Mouse (Mus musculus): ENCODE results near the gene Usp21. TPM values are rescaled to one million over a fixed set of nuclear protein-coding genes. Genes with fewer than 3 reads are reported as not detected.
A peak's percentile ranks its signal among the peaks of the same experiment; 100 is the strongest.

Usp21 gene
- polyA plus RNA-seq, 1 experiment from 2014 or later: 15.1 TPM

DNA sequence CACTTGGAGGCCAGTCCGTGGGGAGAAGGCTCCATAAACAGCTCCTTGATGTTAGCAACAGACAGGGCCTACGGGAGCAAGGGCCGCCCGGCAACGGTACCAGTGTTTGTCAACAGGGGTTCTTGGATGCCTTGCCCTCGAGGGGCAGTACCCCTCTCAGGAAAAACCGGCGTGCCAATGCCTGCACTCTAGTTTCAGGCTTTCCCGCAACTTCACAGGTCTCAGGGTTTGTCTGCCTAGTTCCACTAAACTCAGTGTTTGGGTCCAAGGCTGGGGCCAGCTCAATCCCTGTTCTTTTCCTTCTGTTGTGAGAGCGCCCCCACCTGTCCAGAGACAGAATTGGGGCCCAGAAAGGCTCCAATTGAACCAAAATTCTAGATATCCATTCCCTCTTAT is 6.3 kb downstream of the Usp21 start:
- DNase-seq: peak; percentile 89
- peak overlapping the region; percentile 96 for H3K9ac ChIP-seq (replicated peaks)
- peak; percentile 62 for ATAC-seq
- no peaks in the 10 kb centered on the region for H3K9me3 ChIP-seq (ENCODE audit: low read length)
- peaks cover 53% of the 10 kb centered on the region for H3K36me3 ChIP-seq (replicated peaks; ENCODE audit: insufficient read depth, low read length)
- H3K27me3 ChIP-seq (ENCODE audit: insufficient read depth, low read length): no peaks in the 10 kb centered on the region
- under 1% methylated on average over 10 of the region's 10 CpGs for WGBS (ENCODE audit: insufficient replicate concordance)
- peaks cover 12% of the 10 kb centered on the region for H3K4me1 ChIP-seq (ENCODE audit: insufficient read depth)
- H3K4me2 ChIP-seq (ENCODE audit: low read depth, low read length): peak overlapping the region; percentile 63
- TF ChIP-seq CTCF (IDR thresholded peaks at IDR 0.05; ENCODE audit: low read depth) (peak; percentile 94), EP300 (IDR thresholded peaks at IDR 0.05; ENCODE audit: low read depth) (no peak)
- peak overlapping the region; percentile 97 for H3K27ac ChIP-seq (ENCODE audit: low read depth)
- H3K4me3 ChIP-seq (ENCODE audit: low read depth, low read length): peak overlapping the region; percentile 59

DNA sequence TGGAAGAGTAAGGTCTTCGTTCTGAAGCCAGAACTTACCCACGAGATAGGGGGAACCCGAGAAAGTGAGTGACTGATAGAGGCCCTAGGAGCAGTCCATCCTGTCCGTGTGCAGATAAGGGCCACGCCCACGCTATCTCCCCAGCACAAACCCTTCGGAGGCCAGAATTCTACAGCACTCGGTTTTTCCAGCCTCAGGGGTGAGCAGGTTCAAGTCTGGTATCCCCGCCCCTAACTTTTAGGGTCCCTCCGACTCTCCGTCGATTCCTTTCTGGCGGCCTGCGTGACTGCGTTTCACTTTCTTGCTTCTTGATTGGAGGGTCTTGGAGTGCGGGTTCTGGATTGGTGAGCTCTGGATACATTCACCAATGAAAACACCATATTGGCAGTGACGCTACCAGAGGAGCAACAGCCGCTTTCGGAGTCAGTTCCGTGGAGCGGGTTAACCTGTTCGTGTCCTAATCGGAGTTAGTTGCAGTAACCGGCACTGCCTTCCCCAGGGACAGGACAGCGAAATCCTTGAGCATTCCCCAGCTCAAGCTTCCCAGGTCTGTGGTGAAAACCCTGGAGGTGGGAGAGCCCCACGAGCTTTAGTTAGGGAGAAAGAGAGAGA is 6.8 kb downstream of the Usp21 start, which contains the start of gene Ppox:
Gene Ppox, minus strand, starts transcription at position 271 of the 612 bp plus-strand sequence.
- ATAC-seq (peak; percentile 93), DNase-seq (peak; percentile 93)
- Histone ChIP-seq H3K27me3 (ENCODE audit: insufficient read depth, low read length) (no peaks in the 10 kb centered on the region), H3K9ac (replicated peaks) (peak within 1 kb of the TSS; percentile 96), H3K4me2 (ENCODE audit: low read depth, low read length) (peak within 1 kb of the TSS; percentile 81), H3K4me1 (ENCODE audit: insufficient read depth) (peaks cover 12% of the 10 kb centered on the region), H3K9me3 (ENCODE audit: low read length) (no peaks in the 10 kb centered on the region), H3K4me3 (ENCODE audit: low read depth, low read length) (peak within 1 kb of the TSS; percentile 59), H3K36me3 (replicated peaks; ENCODE audit: insufficient read depth, low read length) (peaks cover 58% of the 10 kb centered on the region), H3K27ac (ENCODE audit: low read depth) (peak within 1 kb of the TSS; percentile 97)
- WGBS (ENCODE audit: insufficient replicate concordance): under 1% methylated on average over 26 of the region's 26 CpGs
- TF ChIP-seq EP300 (IDR thresholded peaks at IDR 0.05; ENCODE audit: low read depth) (peak; percentile 98), CTCF (IDR thresholded peaks at IDR 0.05; ENCODE audit: low read depth) (no peak)

DNA sequence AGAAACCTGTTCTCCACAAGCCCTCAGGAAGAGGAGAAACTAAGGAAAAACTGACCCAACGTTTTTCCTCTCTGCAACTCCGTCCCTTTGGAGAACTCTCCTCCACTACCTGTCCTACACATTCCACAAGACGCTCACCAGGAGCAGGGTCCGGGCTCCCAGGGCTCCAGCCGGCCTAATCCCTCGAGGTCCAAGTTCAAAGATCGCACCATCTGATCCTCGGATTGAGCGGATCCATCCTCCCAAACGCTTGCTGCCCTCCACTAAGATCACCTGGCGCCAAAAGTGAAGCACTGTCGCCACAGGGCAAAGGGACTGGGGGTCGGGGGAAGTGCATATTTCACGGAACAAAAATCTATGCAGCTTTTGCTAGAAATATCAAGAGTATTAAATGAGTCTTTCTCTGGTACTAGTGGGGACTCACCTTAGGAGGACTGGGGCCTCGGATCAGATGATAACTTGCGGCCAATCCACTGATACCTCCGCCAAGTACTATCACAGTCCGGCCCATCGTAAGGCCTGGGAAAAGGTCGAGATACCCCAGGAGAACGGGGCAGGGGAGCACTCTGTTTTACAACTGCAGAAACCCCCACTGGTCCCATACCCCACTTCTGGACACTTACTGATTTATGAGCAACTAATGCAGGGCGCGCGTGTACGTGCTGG is 7.4 kb downstream of the Usp21 start:
- Histone ChIP-seq H3K4me2 (ENCODE audit: low read depth, low read length) (peak overlapping the region; percentile 81), H3K27me3 (ENCODE audit: insufficient read depth, low read length) (no peaks in the 10 kb centered on the region), H3K4me1 (ENCODE audit: insufficient read depth) (peaks cover 12% of the 10 kb centered on the region), H3K4me3 (ENCODE audit: low read depth, low read length) (peak overlapping the region; percentile 59), H3K27ac (ENCODE audit: low read depth) (peak overlapping the region; percentile 97), H3K9ac (replicated peaks) (peak overlapping the region; percentile 96), H3K9me3 (ENCODE audit: low read length) (no peaks in the 10 kb centered on the region), H3K36me3 (replicated peaks; ENCODE audit: insufficient read depth, low read length) (peaks cover 65% of the 10 kb centered on the region)
- TF ChIP-seq EP300 (IDR thresholded peaks at IDR 0.05; ENCODE audit: low read depth) (no peak), CTCF (IDR thresholded peaks at IDR 0.05; ENCODE audit: low read depth) (no peak)
- ATAC-seq (peak; percentile 22), DNase-seq (no peak)
- WGBS (ENCODE audit: insufficient replicate concordance): 3% methylated on average over 25 of the region's 25 CpGs

DNA sequence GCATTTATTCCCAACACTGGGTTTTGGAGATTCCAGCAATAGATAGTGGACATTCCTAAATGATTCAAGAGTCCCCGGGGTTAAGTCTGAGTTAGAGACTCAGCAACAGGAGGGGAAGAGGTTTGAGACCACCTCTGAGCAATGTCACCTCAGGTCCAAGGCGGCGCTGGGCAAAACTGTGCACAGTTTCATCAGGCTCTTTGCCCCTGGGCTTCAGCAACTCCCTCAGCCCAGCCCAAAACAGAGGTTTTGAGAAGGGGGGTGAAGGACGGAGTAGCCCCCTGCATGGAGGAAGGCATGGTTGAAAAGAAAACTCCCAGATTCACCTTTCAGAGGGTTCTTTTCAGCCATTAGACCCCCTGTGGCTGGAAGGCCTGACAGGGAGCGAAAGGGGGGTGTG is 8.1 kb downstream of the Usp21 start:
- Histone ChIP-seq H3K27me3 (ENCODE audit: insufficient read depth, low read length) (no peaks in the 10 kb centered on the region), H3K36me3 (replicated peaks; ENCODE audit: insufficient read depth, low read length) (peaks cover 68% of the 10 kb centered on the region), H3K4me3 (ENCODE audit: low read depth, low read length) (peak overlapping the region; percentile 59), H3K9ac (replicated peaks) (peak overlapping the region; percentile 96), H3K9me3 (ENCODE audit: low read length) (no peaks in the 10 kb centered on the region), H3K4me1 (ENCODE audit: insufficient read depth) (peaks cover 12% of the 10 kb centered on the region), H3K4me2 (ENCODE audit: low read depth, low read length) (peak overlapping the region; percentile 81), H3K27ac (ENCODE audit: low read depth) (peak overlapping the region; percentile 97)
- ATAC-seq (no peak), DNase-seq (no peak)
- TF ChIP-seq CTCF (IDR thresholded peaks at IDR 0.05; ENCODE audit: low read depth) (no peak), EP300 (IDR thresholded peaks at IDR 0.05; ENCODE audit: low read depth) (no peak)
- WGBS (ENCODE audit: insufficient replicate concordance): 63% methylated on average over 5 of the region's 5 CpGs

DNA sequence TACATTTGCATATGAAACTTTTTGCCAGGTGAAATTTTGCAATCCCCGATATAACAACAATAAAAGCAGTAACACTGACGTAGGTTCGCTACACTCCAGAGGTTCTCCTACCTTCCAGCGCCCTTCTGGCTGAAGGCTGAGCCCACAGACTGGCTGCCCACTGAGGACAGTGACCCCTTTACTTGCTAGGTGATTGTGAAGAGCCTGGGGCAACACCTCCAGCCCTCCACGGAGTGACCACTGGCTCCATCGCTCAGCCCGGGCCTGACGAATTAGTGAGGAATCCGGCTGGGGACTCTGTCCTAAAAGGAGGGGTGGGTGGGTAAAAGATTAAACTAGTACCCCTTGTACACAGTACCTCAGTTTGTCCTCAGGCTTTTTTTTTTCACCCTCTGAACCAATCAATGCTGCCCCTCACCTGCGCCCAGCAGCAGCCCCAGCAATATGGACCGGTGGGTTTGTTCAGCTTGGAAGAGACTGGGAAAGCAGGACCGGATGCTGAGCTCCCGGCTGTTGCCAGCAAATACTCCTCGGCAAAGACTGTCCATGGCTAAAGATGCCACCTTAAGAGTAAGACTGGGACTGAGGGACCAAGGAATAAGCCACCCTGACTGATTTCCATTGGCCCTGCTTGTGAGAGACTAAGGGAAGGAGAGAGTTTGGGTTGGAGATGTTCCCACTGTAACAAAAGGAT is 8.6 kb downstream of the Usp21 start:
- Histone ChIP-seq H3K36me3 (replicated peaks; ENCODE audit: insufficient read depth, low read length) (peaks cover 73% of the 10 kb centered on the region), H3K9me3 (ENCODE audit: low read length) (no peaks in the 10 kb centered on the region), H3K4me1 (ENCODE audit: insufficient read depth) (peaks cover 12% of the 10 kb centered on the region), H3K4me2 (ENCODE audit: low read depth, low read length) (peak overlapping the region; percentile 81), H3K4me3 (ENCODE audit: low read depth, low read length) (peak overlapping the region; percentile 59), H3K27ac (ENCODE audit: low read depth) (peak overlapping the region; percentile 97), H3K27me3 (ENCODE audit: insufficient read depth, low read length) (no peaks in the 10 kb centered on the region), H3K9ac (replicated peaks) (peak overlapping the region; percentile 96)
- ATAC-seq (no peak), DNase-seq (no peak)
- WGBS (ENCODE audit: insufficient replicate concordance): 88% methylated on average over 14 of the region's 14 CpGs
- TF ChIP-seq EP300 (IDR thresholded peaks at IDR 0.05; ENCODE audit: low read depth): no peak
- TF ChIP-seq CTCF (IDR thresholded peaks at IDR 0.05; ENCODE audit: low read depth): no peak

DNA sequence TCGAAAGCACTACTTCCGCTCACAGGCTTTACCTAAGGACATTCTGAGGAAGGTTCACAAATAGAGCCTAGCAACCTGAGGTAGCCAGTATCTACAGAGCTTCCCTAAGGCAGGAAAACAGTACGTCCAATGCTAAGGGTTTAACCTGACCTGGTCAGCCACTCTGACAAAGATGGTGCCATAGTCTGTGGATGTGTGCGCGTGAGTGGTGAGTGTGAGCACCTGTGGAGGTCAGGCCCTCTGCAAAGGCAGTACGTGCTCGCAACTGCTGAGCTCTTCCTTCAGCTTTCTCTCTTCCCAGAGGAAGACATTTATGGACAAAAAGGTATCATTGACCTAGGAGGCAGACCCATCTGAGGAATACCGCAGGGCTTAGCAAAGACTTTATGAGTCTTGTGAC is 9.4 kb downstream of the Usp21 start:
- H3K9me3 ChIP-seq (ENCODE audit: low read length): no peaks in the 10 kb centered on the region
- H3K27ac ChIP-seq (ENCODE audit: low read depth): no peak overlapping the region
- no peaks in the 10 kb centered on the region for H3K27me3 ChIP-seq (ENCODE audit: insufficient read depth, low read length)
- 92% methylated on average over 8 of the region's 8 CpGs for WGBS (ENCODE audit: insufficient replicate concordance)
- H3K36me3 ChIP-seq (replicated peaks; ENCODE audit: insufficient read depth, low read length): peaks cover 74% of the 10 kb centered on the region
- peak overlapping the region; percentile 26; the same call in 1 of the 2 replicates for H3K9ac ChIP-seq (replicated peaks)
- H3K4me3 ChIP-seq (ENCODE audit: low read depth, low read length): peak overlapping the region; percentile 59
- TF ChIP-seq CTCF (IDR thresholded peaks at IDR 0.05; ENCODE audit: low read depth) (no peak), EP300 (IDR thresholded peaks at IDR 0.05; ENCODE audit: low read depth) (no peak)
- peaks cover 12% of the 10 kb centered on the region for H3K4me1 ChIP-seq (ENCODE audit: insufficient read depth)
- DNase-seq: peak; percentile 10
- peak overlapping the region; percentile 81 for H3K4me2 ChIP-seq (ENCODE audit: low read depth, low read length)
- ATAC-seq: no peak
